Mouse (Mus musculus): ENCODE measurements around the gene Pgbd5.

Gene Pgbd5

DNA sequence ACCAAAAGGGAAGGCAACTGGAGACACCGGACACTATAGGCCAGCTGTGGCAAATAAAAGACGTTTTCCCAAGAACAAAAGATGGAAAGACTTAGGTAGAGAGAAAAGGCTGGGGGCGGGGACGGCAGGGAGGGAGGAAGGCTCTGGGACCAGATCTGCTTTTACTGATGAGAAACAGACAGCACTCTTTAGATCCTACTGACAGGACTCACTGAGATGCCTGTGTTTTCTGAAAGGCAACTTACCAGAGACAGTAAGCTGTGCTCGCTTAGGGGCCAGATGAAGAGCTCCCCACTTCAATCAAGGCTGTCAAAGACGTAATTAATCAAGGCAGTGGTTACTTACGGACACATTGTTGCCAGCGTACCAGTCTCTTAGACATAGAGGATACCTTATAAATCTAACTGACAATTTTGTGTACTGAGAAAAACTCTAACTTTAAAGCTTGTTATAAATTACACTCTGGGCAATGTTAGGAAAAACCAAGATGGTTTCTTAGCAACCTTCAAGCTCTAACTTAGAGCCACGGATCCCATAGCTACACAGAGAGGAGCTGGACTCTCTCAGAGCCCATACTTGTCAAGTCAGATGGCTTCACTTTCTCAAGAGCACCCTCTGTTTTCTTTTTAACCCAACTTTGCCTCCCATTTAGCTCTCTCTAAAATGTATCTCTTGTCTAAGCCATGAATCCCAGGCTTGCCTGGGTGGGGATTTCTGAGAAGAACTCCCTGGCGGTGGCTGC is 47.0 kb downstream of the Pgbd5 start:
- DNase-seq (ENCODE audit: low read depth, low spot score), result no peak

DNA sequence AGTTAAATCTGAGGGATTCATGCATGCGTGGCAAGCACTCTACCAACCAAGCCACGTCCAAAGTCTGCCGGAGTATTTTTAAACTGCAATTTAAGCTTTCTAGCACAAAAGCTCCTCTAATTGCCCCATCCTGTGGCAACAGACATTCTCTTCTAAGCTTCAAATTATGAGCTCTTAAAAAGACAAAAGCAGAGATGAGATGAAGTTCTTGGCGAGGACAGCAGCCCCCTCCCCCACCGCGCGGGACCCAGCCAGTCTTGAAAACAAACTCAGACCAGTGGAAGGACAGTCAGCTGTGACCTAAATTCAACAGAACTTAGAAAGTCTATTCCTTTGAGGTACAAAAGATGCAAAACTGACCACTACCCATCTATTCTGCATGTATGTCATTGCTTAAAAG is 48.3 kb downstream of the Pgbd5 start:
- DNase-seq (ENCODE audit: low read depth, low spot score), result no peak

- no peak for DNase-seq (ENCODE audit: low read depth, low spot score)
Measured at GRCm38 (mm10) chr8:124389495-124389894, 50.0 kb downstream of the Pgbd5 start.

DNA sequence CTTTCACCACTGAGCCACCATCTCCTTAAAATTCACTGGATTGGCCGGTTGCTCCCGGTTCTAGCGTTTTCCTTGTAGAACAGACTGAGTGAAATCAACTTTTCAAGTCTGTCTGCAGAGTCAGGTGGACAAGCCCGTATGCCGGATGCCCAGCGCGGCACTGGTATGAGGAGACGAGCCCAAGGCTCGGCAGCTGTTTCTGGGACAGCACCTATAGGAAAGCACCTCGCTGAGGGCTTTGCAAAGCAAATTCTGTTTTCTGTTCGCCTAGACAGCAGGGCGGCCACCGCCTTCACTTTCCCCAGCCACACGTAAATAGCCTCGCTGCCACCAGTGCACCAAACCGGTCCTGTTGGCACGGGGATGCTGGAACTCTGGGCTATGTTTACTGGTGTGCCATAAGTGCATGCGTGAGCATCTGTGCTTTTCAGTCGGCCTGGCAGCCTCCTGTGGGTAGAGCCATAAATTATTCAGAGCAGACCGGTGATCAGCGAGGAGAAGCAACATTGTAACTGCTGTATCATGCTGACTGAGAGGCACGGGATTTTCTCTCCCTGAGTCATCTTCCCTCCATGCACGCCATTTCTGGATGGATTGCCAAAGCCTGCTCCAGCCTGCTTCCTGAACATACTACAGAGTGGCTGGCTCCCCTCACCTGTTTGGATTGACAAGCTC is 53.1 kb downstream of the Pgbd5 start:
- DNase-seq (ENCODE audit: low read depth, low spot score), result no peak

- no peak for DNase-seq (ENCODE audit: low read depth, low spot score)
Measured at GRCm38 (mm10) chr8:124384336-124384735, 55.1 kb downstream of the Pgbd5 start.

DNA sequence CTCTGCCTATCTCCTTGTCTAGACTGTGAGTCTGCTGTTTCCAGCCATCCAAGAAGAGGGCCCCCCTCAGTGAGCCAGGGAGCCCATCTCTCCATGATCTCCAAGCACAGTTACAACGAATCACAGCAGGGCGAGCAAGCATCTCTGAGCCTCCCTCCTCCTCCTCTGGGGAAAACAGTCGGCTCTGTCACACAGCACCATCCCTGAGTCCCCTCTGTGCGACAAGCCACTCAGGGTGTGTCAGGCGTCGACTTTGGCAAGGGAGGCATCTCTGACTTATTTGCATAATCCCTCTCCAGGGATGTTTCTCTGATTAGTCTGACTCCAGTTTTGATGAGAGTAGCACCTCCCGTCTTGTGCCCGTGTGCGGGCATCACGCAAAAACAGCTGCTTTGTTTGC is 57.2 kb downstream of the Pgbd5 start:
- no peak for DNase-seq (ENCODE audit: low read depth, low spot score)

GRCm38 (mm10) chr8:124379289-124379688 is 60.2 kb downstream of the Pgbd5 start:
- no peak for DNase-seq (ENCODE audit: low read depth, low spot score)

GRCm38 (mm10) chr8:124376406-124376805 is 63.1 kb downstream of the Pgbd5 start:
- DNase-seq (ENCODE audit: low read depth, low spot score), result no peak

DNA sequence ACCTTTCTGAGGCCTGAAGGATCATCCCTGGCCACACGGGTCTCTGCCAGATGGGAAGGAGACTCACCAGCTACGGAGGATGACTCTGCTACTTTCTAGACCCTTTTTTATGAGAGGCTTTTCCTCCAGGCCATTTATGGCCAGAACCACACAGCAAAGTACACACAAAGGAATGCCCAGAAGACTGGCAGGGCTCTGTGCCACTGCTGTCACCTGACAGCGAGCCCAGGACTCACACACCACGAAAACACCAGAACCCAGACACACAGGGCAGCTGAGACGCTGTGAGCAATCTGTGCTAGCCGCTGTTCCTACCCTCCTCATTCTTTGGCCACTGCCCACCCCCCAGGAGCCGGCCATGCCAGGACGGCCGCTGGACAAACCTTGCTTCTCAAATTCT is 63.7 kb downstream of the Pgbd5 start:
- no peak for DNase-seq (ENCODE audit: low read depth, low spot score)

- DNase-seq (ENCODE audit: low read depth, low spot score), result no peak
Measured at GRCm38 (mm10) chr8:124375168-124375567, 64.3 kb downstream of the Pgbd5 start.

- no peak for DNase-seq (ENCODE audit: low read depth, low spot score)
Measured at GRCm38 (mm10) chr8:124373753-124374152, 65.7 kb downstream of the Pgbd5 start.

DNA sequence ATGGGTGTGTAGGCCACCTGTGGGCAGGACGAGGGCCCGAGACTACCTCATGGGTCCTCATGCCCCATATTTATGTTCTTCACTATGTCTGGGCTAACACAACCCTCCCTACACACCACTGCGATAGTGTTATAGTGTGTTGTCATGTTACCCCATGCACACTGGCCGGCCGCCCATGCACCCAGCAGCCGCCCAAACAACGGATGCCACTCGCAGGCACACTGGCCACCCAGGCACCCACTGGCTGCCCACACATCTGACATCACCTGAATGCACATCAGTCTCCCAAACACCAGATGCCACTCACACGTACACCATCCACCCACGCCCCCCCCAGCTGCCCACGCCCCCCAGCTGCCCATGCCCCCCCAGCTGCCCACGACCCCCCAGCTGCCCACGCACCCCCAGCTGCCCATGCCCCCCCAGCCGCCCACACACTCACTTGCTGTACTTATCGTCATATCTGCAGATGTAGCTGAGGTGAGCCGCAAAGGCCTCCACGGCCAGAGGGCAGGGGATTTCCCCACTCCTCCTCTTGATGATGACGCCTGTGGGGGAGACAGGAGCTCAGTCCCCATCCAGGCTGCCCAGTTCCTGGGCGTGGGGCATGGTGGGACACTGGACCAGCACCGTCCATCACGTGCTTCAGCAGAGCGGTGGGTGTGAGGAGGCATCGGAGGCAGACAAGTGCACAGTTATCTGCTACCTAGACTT is 67.9 kb downstream of the Pgbd5 start:
- DNase-seq (ENCODE audit: low read depth, low spot score), result no peak

DNA sequence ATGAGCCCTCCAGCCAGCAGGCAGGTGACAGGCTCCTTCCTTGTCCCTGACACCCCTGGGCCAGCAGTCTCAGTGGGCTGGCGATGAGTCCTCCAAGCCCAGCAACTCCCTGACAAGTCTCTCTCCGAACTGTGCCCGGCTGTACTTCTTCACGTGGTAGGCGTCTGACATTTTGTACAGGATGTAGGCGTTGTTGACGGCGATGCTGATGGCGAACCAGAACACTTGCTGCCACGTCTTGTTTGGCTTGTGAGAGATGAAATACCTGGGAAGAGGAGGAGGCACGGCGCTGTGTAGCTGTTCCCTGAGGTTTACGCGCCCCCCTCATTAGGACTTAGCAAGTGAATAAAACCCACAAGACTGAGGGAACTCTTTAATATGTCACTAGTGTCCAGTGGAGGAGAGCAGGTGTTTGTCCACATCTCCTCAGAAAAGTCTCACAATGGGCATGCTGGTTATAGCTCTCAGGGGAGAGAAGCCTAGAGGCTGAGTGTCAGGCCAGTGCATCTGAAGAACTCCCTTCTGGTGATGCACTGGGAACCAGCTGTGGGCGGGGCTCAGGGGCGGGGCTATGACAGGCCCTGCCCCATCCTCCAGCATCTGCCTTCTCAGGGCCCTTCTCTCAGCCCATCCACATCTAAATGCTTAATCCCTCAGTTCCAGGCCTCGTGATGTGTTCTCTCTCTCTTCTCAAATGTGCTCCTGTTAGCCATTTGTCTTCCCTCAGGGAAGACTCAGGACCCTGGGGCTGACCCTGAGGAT is 68.9 kb downstream of the Pgbd5 start:
- DNase-seq (ENCODE audit: low read depth, low spot score), result no peak

DNA sequence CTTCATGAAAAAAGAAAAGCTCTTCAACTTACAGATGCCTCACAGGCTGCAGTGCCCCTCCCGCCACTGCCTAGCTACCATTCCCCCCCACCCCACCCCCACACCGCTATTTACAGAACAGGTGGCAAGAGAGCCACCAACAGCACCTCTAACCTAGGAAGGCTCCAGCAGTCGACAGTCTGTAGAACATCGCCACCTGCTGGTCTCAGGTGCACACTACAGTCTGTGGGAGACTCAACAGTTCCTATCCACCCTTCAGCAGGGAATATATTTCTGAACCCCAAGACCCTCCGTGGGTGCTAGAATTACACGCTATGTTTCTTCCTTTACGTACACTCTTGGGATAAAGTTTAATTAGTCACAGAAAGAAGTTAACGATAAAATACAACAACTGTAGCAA is 71.2 kb downstream of the Pgbd5 start:
- DNase-seq (ENCODE audit: low read depth, low spot score), result peak; percentile 37

DNA sequence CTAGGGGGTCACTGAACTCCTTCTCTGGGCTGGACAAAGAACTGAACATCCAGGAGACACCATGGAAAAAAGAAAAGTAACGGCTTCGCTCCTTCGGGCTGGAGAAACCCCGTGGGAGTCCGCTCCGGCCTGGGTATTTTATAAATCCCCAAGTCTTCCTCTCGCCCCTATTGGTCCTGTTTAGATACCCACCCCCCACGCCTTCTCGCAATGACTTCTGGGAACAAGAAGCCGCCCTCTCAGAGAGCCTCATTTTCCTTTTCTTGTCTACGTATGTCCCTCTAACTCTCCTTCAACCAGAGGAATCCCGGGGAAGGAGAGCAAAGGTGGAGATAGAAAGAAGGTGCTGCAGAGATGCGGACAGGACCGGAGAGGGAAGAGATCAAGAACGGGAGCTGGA is 76.1 kb downstream of the Pgbd5 start:
- DNase-seq (ENCODE audit: low read depth, low spot score), result no peak

DNA sequence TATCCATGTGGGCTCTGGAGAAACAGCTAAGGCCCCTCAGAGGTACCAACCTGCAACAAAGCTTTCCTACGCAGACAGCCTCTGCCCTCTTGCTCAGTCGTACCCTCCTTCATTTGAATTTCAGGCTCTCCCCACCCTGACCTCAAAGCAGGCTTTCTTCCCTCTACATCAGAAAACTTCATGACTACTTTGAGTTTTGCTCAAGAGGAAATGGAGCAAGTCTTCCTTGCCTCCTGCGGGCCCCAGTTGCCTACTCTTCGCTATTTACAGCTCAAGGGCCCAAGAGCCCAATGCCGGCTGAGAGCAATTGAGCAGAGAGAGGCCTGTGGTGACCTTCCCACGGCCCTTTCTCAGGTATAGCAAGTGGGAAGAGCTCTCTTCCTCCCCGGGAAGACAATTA is 76.9 kb downstream of the Pgbd5 start:
- DNase-seq (ENCODE audit: low read depth, low spot score), result no peak

DNA sequence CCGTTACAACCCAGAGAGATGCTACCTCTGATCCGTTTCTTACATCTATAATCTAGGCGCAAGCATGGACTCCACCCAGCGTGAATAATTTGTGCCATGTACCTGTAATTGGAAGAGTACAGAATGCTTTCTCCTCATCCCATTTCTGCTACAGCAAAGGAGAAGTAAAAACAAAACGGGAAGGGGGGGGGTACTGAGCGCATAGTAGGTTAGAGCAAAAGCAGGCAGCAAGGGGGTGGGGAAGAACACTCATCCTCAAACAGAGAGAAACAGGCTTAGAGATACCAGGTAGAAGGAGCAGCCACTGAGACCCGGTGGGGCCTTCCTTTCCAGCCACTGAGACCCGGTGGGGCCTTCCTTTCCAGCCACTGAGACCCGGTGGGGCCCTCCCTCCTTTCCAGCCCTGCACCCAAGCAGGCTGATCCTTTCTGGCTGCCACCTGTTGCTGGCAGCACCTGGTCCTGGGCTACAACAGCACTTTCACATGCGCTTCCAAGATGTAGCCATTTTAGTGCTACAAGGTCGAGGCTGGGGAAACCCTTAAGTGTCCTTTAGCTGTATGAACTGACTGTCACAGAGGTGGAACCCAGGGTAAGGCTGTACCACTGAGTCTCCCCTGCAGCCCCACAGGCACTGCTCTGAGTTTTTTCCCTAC is 77.6 kb downstream of the Pgbd5 start:
- DNase-seq (ENCODE audit: low read depth, low spot score), result no peak

- no peak for DNase-seq (ENCODE audit: low read depth, low spot score)
Measured at GRCm38 (mm10) chr8:124360911-124361310, 78.5 kb downstream of the Pgbd5 start.

- DNase-seq (ENCODE audit: low read depth, low spot score), result no peak
Measured at GRCm38 (mm10) chr8:124351636-124352035, 87.8 kb downstream of the Pgbd5 start.

- DNase-seq (ENCODE audit: low read depth, low spot score), result peak; percentile 41
Measured at GRCm38 (mm10) chr8:124349663-124350062, 89.8 kb downstream of the Pgbd5 start.

GRCm38 (mm10) chr8:124348087-124348486 is 91.4 kb downstream of the Pgbd5 start:
- no peak for DNase-seq (ENCODE audit: low read depth, low spot score)
